Mouse (Mus musculus): ENCODE data around the gene G430095P16Rik.

Gene G430095P16Rik

GRCm38 (mm10) chr8:84773833-84774232 is 51.0 kb downstream of the G430095P16Rik start:
- DNase-seq = peak; percentile 94

- DNase-seq = peak; percentile 86
These were observed 51.7 kb downstream of the G430095P16Rik start for GRCm38 (mm10) chr8:84774473-84774911.

GRCm38 (mm10) chr8:84775105-84775591 is 52.3 kb downstream of the G430095P16Rik start:
- no peak for DNase-seq

DNA sequence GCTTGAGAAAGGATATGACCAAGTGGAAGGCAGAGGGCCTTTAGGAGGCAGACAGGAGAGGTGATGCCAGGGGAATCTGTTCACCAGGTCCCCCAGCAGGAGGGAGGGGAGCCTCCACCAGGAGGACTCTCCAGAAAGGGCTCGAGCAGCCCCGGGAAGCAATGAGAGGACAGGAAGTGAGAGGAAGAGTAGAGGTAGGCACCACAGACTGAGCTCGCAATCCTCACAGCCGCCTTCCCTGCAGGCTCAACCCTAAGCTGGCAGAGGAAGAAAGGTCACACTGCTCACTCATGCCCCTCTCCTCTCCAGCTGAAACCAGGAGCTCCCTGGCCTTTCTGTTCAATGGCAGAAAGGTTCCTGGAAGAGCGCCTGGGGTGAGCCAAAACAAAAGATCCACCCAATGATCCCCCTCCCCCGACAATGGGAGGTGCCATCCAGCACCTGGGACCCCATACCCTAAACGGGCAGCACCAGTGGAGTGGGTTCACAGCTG is 52.9 kb downstream of the G430095P16Rik start:
- peak; percentile 68 for DNase-seq

Measured in cerebellum, adult 11-12 months (tissue).